Mouse (Mus musculus) bone marrow, adult 2 months (tissue): ENCODE measurements at regions not wholly inside any gene's neighbourhood (a gene's known extent, or its start where the extent isn't known, plus 50 kb on each side); places are given as distances from the start of the nearest gene placed in this dataset.
"Not testable (repeated sequence)": the region's sequence is repeated elsewhere in the genome, so short reads cannot be mapped to it uniquely, and the experiment has no call there.

Experiments used
- H3K27ac ChIP-seq: fragments of 200-500 bp; 2 replicates; pipeline ENCODE4 v1.5.1; 2012; ENCODE audit warnings: low read depth, mild to moderate bottlenecking, control low read depth, inconsistent platforms, low read length; ENCODE audit not compliant: control insufficient read depth, poor library complexity, insufficient read depth
- H3K4me1 ChIP-seq: fragments of 200-500 bp; 2 replicates; pipeline ENCODE4 v1.6.1; 2011; ENCODE audit warnings: low read length; ENCODE audit not compliant: control insufficient read depth, insufficient read depth
- H3K4me3 ChIP-seq: fragments of 200-500 bp; replicated peaks from 2 replicates; pipeline ENCODE3; 2011; ENCODE audit warnings: mild to moderate bottlenecking, low read depth, low read length, control low read depth; ENCODE audit not compliant: control insufficient read depth
- CTCF ChIP-seq: fragments of 200-500 bp; IDR thresholded peaks from 2 replicates; pipeline ENCODE4 v1.5.1; 2011; ENCODE audit warnings: low read length, control low read depth; ENCODE audit not compliant: control insufficient read depth, insufficient read depth
- POLR2A ChIP-seq: fragments of 200-500 bp; IDR thresholded peaks from 2 replicates; pipeline ENCODE4 v1.6.1; 2011; ENCODE audit warnings: low read depth, mild to moderate bottlenecking, control low read depth, low read length, borderline replicate concordance; ENCODE audit not compliant: control insufficient read depth
- WGBS: fragments of 180-500 bp; shearing (Covaris S2); methylation state at CpG from one replicate; pipeline ENCODE4 v1.1.7; 2018; 5-methylcytosine and 5-hydroxymethylcytosine counted together

GRCm38 (mm10) chr10:119123517-119123916 is 116.3 kb downstream of the Cand1 start:
- no peak overlapping the region for H3K4me3 ChIP-seq
- TF ChIP-seq CTCF (no peak), POLR2A (no peak)
- WGBS, result 83% methylated on average over 5 of the region's 5 CpGs
- no peak overlapping the region for H3K27ac ChIP-seq
- H3K4me1 ChIP-seq, result no peaks in the 10 kb centered on the region

DNA sequence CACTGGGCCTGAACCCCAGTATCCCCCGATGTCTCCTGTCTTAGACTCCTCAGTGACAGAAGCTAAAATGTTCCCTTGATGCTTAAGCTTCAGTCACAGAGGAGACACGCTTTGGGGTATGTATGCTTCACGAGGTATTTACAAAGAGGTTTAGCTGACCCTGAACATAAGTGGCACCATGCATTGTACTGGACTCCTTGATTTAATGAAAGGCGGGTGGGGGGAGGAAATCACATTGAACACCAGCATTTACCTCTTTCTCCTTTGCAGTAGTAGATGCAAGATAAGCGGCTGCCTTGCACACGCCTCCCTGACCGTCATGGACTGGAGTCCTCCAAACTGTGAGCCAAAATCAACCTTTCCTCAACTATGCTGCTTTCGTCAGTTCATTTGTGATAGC is 117.5 kb downstream of the Cand1 start:
- WGBS, result 90% methylated on average over 8 of the region's 8 CpGs
- Histone ChIP-seq H3K27ac (no peak overlapping the region), H3K4me1 (no peaks in the 10 kb centered on the region), H3K4me3 (no peak overlapping the region)
- TF ChIP-seq POLR2A (no peak), CTCF (no peak)

GRCm38 (mm10) chr10:119121575-119121974 is 118.3 kb downstream of the Cand1 start:
- Histone ChIP-seq H3K4me3 (no peak overlapping the region), H3K27ac (no peak overlapping the region), H3K4me1 (no peaks in the 10 kb centered on the region)
- WGBS, result 72% methylated on average over 6 of the region's 6 CpGs
- TF ChIP-seq CTCF (no peak), POLR2A (no peak)

GRCm38 (mm10) chr10:119116843-119117390 is 122.9 kb downstream of the Cand1 start:
- Histone ChIP-seq H3K4me1 (no peaks in the 10 kb centered on the region), H3K4me3 (no peak overlapping the region), H3K27ac (no peak overlapping the region)
- TF ChIP-seq CTCF (no peak), POLR2A (no peak)
- 79% methylated on average over 2 of the region's 2 CpGs for WGBS

- not testable (repeated sequence) for H3K4me3 ChIP-seq, H3K4me1 ChIP-seq, H3K27ac ChIP-seq
Observed at GRCm38 (mm10) chr10:119115200-119115599, 124.7 kb downstream of the Cand1 start.

GRCm38 (mm10) chr10:119114653-119115052 is 125.2 kb downstream of the Cand1 start:
- 10% methylated on average over 10 of the region's 10 CpGs for WGBS
- TF ChIP-seq POLR2A, result no peak
- TF ChIP-seq CTCF, result no peak
- Histone ChIP-seq H3K27ac (no peak overlapping the region), H3K4me1 (no peaks in the 10 kb centered on the region), H3K4me3 (no peak overlapping the region)

GRCm38 (mm10) chr10:119111886-119112285 is 128.0 kb downstream of the Cand1 start:
- Histone ChIP-seq H3K4me1 (no peaks in the 10 kb centered on the region), H3K4me3 (no peak overlapping the region), H3K27ac (no peak overlapping the region)
- 70% methylated on average over 2 of the region's 2 CpGs for WGBS
- TF ChIP-seq POLR2A (no peak), CTCF (no peak)

DNA sequence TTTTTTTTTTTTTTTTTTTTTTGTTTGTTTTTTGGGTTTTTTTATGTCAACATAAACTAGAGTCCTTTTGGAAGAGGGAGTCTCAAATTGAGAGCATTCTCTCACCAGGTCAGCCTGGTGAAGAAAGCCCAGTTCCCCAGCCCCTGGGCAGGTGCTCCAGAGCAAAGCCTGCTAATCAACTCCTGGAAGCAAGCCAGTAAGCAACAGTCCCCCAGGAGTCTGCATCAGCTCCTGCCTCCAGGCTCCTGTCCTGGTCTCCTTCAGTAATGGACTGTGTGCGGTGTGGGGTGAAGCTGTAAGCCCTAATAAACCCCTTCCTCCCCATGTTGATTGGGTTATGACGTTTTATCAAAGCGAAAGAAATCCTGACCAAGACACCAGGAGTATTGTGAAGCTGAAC is 128.4 kb downstream of the Cand1 start:
- WGBS, result 85% methylated on average over 3 of the region's 3 CpGs
- Histone ChIP-seq H3K4me1 (no peaks in the 10 kb centered on the region), H3K4me3 (no peak overlapping the region), H3K27ac (no peak overlapping the region)
- TF ChIP-seq POLR2A (no peak), CTCF (no peak)

DNA sequence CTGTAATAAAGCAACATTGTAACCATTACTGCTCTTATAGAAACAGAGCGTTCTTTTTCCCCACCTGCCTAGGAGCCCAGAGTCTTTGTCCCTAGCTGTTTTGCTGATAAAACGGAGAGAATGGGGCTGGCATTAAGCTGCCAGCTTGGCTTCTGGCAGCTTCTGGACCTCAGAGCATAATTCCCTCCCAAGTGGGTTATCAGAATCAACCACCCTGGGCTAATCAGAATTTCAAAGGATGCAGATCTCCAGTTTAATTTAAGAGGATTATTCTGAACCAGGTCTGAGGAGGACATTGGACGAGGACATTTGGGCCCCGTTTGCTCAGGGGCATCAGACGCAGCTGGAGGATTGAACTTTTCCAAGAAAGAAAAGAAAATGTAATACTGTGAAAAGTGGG is 129.2 kb downstream of the Cand1 start:
- Histone ChIP-seq H3K27ac (no peak overlapping the region), H3K4me1 (no peaks in the 10 kb centered on the region), H3K4me3 (no peak overlapping the region)
- WGBS, result 64% methylated on average over 5 of the region's 5 CpGs
- TF ChIP-seq CTCF (no peak), POLR2A (no peak)
